Mouse (Mus musculus) heart, postnatal 36 days (tissue): Measurements from ENCODE around the gene Gm20696. TPM values are rescaled to one million over a fixed set of nuclear protein-coding genes. Genes with fewer than 3 reads are reported as not detected.

Source experiments
- DNase-seq, 2 experiments: peaks; one replicate each; pipeline ENCODE4 v3.0.0; 2021 to 2022
- intact Hi-C: fragments of 180-260 bp; cut with DNase I; formaldehyde crosslinking; loops from one replicate; pipeline ENCODE4 v1.15.1; 2025
- total RNA-seq, 2 experiments: library from RNA; stranded (reverse); gene quantifications; 2 replicates each; pipeline ENCODE4 v1.2.3; 2021

Gene Gm20696
- 1 to 10 TPM; 2.4 to 2.5 TPM for total RNA-seq

GRCm38 (mm10) chr6:99666318-99667171 is at the start of gene Gm20696, which contains the start of gene Eif4e3:
Gm20696 (minus strand) TSS chr6:99666797.
Eif4e3 (minus strand) TSS chr6:99666771.
- intact Hi-C loops: loop anchor here (10.0 kb wide), 1 partner anchor 1208 kb away; no protein-coding TSS in a partner anchor
- peak; percentile 69 to 79 for DNase-seq

GRCm38 (mm10) chr6:99715913-99716312 is 49.3 kb upstream of the Gm20696 start:
- no peak for DNase-seq
- intact Hi-C loops: no loop called here

GRCm38 (mm10) chr6:99715191-99715590 is 48.6 kb upstream of the Gm20696 start:
- intact Hi-C loops: no loop called here
- no peak for DNase-seq

GRCm38 (mm10) chr6:99713256-99713655 is 46.7 kb upstream of the Gm20696 start:
- no peak for DNase-seq

GRCm38 (mm10) chr6:99711576-99712101 is 45.0 kb upstream of the Gm20696 start:
- no peak for DNase-seq
- intact Hi-C loops: no loop called here

More at GRCm38 (mm10) chr6:99713256-99713655, 46.7 kb upstream of the Gm20696 start:
- intact Hi-C loops: no loop called here

GRCm38 (mm10) chr6:99700484-99700883 is 33.9 kb upstream of the Gm20696 start:
- no peak for DNase-seq
- intact Hi-C loops: no loop called here

GRCm38 (mm10) chr6:99692916-99693841 is 26.6 kb upstream of the Gm20696 start:
- intact Hi-C loops: no loop called here
- no peak for DNase-seq

GRCm38 (mm10) chr6:99692206-99692915 is 25.8 kb upstream of the Gm20696 start, which contains the start of gene Gpr27:
Gpr27 (plus strand) TSS chr6:99692679.
- intact Hi-C loops: no loop called here
- peak; percentile 6 to 17 for DNase-seq

- intact Hi-C loops: no loop called here
- DNase-seq: no peak
Observed at GRCm38 (mm10) chr6:99691666-99692205, 25.1 kb upstream of the Gm20696 start.

GRCm38 (mm10) chr6:99688513-99688912 is 21.9 kb upstream of the Gm20696 start:
- intact Hi-C loops: no loop called here
- DNase-seq: no peak

- intact Hi-C loops: no loop called here
Observed at GRCm38 (mm10) chr6:99684899-99685298, 18.3 kb upstream of the Gm20696 start.

GRCm38 (mm10) chr6:99683974-99684373 is 17.4 kb upstream of the Gm20696 start:
- DNase-seq: no peak
- intact Hi-C loops: no loop called here

More at GRCm38 (mm10) chr6:99684899-99685298, 18.3 kb upstream of the Gm20696 start:
- no peak for DNase-seq

- DNase-seq: no peak
- intact Hi-C loops: no loop called here
Observed at GRCm38 (mm10) chr6:99678108-99678507, 11.5 kb upstream of the Gm20696 start.

- DNase-seq: no peak
- intact Hi-C loops: no loop called here
Observed at GRCm38 (mm10) chr6:99677325-99677724, 10.7 kb upstream of the Gm20696 start.

GRCm38 (mm10) chr6:99674482-99674881 is 7.9 kb upstream of the Gm20696 start:
- DNase-seq: no peak
- intact Hi-C loops: no loop called here

GRCm38 (mm10) chr6:99671768-99672167 is 5.2 kb upstream of the Gm20696 start:
- intact Hi-C loops: no loop called here
- no peak for DNase-seq

GRCm38 (mm10) chr6:99670481-99671119 is 4.0 kb upstream of the Gm20696 start:
- peak; percentile 54 to 55 for DNase-seq
- intact Hi-C loops: no loop called here

- DNase-seq: no peak
- intact Hi-C loops: loop anchor here (10.0 kb wide), 1 partner anchor 1205 kb away; no protein-coding TSS in a partner anchor
Observed at GRCm38 (mm10) chr6:99669481-99670325, 3.1 kb upstream of the Gm20696 start.
